Mouse (Mus musculus): ENCODE measurements around the gene Tbl2.

DNA sequence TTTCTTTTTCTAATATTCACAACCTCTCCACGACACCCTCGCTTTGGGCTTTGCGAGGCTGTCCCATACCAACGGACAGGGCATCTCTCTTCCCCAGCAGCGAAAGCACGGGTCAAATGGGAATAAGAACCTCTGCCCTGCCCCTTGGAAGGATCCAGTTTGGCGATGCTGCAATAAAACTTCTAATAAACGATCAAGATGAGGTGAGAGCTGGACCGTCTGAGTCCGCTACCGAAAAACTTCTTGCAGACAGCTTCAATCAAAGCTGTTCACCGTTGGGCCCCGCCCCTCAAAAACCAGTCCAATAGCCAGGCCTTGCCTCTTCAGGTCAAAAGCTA lies 773 bp upstream of the Tbl2 start:
- no peak for TF ChIP-seq CTCF (IDR thresholded peaks at IDR 0.05)
- TF ChIP-seq EP300 (IDR thresholded peaks at IDR 0.05; ENCODE audit: insufficient read depth, low read depth, low read length), result no peak

Measured in heart, adult 2 months (tissue).